Mouse (Mus musculus) large intestine, adult 2 months (tissue): ENCODE results near the gene Tmem102. TPM values are rescaled to one million over a fixed set of nuclear protein-coding genes. Genes with fewer than 3 reads are reported as not detected.

Experiments used
- DNase-seq: peaks from one replicate; pipeline ENCODE4 v3.0.0-alpha.2; 2012; ENCODE audit warnings: low read depth, low spot score
- WGBS: fragments of 180-500 bp; shearing (Covaris S2); methylation state at CpG from one replicate; pipeline ENCODE4 v1.1.7; 2018; 5-methylcytosine and 5-hydroxymethylcytosine counted together
- polyA plus RNA-seq: library from polyadenylated mRNA; depleted of rRNA; stranded (reverse); fragments of >200 nt; gene quantifications from 2 replicates; pipeline ENCODE4 v1.2.3, GENCODE M21; 2012; rRNA removed

Tmem102 gene
- 38.7 and 39.1 TPM in 2 replicates for polyA plus RNA-seq

DNA sequence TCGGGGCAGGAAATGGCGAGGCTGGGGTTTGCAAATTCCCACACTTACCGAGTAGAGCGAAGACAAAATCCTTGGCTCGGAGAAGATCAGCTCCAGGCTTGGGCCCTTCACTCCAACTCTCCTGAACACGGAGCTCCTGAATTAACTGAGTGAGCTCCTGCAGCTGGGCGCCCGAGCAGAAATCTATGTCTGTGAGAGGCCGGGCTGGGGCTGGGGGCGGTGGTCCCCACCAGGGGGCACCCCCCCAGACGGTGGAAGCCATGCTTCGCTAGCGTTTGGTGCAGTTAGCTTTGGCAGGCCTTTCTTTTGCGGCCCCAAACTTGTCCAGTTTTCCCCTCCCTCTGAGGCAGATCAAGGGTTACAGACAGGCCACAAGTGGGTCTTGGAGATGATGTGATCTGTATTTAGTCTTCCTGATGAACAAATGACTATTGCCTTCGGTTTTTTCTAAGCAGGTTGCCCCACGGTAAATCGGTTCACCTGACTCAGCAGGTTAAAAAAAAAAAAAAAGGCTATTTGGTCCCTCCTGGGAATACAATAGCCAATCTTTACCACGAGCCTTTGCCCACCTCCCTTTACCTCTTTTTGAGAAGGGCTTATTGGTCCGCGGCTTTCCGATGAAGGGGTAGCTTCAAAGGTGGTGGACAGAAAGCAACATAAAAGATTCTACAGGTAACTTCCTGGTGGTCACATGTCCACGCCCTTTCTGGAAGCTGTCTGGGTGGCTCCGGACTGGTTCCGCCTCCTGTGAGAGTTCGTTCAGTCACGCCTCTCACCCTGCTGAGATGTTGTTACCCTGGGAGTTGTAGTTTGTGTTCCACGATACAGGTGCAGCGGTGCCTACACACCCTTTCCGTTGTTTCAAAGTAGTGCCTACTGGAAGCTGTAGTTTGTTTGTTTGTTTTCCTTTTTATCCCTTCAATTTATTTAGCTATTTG, at the start of gene Tmem102:
Gene Tmem102, minus strand, starts transcription at position 653 of the 938 bp plus-strand sequence.
- 20% methylated on average over 29 of the region's 29 CpGs for WGBS
- no peak for DNase-seq

DNA sequence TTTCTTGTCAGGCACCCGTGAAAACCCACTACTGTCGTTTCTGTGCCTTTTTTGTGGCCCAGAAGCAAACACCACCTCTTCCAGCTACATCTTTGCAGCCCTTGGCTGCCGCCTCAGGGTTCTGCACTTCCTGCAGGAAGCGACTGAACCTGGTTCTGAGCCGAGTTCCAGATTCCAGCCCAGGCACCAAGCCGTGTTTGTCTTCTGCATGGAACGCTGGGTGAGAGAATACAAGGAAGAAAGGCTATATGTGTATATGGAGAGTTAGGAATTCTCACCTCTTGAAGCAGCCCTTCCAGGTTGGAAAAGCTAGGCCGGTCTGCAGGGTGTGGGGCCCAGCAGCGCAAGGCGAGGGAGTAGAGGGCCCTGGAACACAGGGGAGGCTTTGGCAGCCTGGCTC, 49.3 kb upstream of the Tmem102 start:
- no peak for DNase-seq
- WGBS, result 74% methylated on average over 10 of the region's 10 CpGs

DNA sequence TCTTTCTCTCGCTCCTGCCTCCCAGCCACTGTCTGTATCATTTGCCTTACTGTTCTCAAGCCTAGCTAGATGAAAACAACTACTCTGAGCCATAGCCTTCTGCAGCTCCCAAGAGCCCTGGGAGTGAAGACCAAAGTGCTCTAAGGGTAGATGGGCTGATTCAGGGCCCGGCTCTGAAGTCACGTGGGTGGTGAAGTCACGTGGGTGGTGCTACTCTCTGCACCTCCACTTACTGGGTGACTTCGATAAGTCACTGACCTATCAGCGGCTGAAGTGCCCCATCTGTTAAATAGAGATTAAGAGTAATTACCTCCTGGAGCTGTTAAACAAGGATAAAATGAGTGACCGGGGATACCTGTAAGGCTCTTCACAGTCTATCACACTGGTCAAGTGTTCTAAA, 48.6 kb upstream of the Tmem102 start:
- 63% methylated on average over 7 of the region's 7 CpGs for WGBS
- DNase-seq, result no peak

DNA sequence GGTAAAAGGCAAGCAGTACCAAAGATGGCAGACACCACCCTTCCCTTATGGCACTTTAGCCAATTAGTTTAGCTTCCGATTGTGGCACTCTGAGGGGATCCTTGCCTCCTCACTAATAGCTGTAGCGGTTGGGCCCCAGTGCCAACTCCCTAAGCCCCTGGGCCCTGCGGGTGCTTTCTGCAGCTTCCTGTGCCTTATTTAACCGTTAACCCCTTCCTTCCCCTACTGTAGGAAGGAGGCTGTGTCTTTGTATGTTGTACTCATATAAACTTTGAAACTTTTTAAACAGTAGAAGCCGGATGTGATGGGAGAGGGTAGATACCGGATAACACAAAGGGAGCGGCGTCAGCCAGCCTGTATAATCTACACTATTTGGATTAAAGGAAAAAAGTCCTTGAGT, 45.3 kb upstream of the Tmem102 start:
- DNase-seq, result no peak
- WGBS, result 71% methylated on average over 8 of the region's 8 CpGs

DNA sequence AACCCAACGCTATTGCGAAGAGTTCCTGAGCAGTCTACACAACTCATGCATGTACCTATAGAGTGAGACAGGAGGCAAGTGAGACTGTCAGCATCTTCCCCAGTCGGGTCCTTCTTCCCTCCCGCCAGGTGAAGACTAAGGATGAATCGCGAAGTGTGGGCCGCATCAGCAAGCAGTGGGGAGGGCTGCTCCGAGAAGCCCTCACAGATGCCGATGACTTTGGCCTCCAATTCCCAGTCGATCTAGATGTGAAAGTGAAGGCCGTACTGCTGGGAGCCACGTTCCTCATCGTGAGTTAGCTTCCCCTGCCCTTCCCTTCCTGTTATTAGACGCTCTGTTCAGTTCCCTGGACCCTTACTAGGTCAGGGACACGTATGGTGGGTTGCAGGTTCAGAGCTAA, 44.5 kb upstream of the Tmem102 start:
- WGBS, result 87% methylated on average over 15 of the region's 15 CpGs

DNA sequence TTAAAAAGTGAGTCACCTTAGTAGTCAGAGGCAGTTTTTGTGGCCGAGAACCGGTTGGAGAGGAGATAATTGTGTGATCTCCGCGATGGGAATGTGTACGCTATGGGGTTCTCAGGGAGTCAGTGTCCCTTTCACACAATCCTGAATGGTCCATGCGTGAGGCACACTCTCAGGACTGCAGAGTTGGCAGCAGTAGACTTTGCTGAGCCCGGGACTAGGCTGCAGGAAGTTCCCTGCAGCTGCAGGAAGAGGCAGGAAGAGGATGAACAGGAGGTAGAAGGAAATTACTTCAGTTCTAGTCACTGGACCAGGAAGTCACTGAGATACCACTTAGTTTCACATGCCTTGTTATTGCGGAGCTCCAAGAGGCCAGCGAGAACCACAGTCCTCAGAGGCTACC, 43.7 kb upstream of the Tmem102 start:
- WGBS, result 70% methylated on average over 9 of the region's 9 CpGs
- DNase-seq, result no peak

More for the DNA sequence above, 44.5 kb upstream of the Tmem102 start:
- DNase-seq, result no peak

DNA sequence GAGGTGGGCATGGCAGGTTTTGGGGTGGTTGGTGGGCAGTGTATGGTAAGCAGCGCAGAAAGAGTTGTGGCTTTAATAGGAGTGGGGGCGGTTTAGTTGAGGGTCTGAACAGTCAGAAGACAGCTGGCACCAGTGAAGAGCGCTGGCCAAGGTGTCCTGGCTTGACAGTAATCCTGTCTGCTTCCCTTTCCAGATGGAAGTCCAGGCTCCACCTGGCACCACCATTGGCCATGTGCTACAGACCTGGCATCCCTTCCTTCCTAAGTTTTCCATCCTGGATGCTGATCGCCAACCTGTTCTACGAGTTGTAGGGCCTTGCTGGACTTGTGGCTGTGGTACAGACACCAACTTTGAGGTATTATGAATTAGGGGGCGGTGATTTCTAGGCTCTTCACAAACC, 42.6 kb upstream of the Tmem102 start:
- DNase-seq, result no peak
- 91% methylated on average over 6 of the region's 6 CpGs for WGBS

DNA sequence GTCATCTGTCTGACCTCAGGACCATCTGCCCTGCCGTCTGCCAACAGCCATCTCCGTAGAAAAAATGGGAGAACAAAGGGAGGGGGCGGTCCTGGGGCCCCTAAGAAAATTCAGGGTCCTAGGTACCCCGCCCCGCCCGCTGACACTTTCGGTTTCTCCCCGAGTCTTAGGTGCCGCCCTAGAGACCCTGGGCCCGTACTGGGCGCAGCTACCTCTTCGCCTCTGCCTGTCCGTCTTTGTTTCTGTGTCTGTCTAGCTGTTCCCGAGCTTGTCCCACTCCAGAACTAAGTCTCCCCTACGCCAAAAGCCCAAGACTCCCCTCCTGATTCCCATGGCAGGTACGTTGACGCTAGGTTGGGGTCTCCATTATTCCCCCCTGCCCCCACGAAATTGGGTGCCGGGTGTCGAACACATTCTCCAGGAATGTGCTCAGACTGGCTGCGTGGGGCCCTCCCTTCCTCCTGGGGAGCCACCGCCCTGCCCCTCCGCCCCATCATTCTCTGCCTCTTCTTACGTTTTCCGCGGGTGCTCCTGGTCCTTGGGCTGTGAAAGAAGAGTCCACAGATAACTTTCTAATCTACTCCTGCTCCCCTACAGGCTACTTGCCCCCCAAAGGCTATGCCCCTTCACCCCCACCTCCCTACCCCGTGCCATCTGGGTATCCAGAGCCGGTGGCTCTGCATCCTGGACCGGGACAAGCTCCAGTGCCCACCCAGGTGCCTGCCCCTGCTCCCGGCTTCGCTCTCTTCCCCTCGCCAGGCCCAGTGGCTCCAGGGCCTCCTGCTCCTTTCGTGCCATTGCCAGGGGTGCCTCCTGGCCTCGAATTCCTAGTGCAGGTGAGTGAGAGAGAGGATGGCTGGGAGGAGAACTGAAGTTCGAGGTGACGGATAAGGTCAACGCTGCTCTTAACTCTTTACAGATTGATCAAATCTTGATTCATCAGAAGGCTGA, 41.6 kb upstream of the Tmem102 start:
- 8% methylated on average over 37 of the region's 37 CpGs for WGBS
- no peak for DNase-seq

DNA sequence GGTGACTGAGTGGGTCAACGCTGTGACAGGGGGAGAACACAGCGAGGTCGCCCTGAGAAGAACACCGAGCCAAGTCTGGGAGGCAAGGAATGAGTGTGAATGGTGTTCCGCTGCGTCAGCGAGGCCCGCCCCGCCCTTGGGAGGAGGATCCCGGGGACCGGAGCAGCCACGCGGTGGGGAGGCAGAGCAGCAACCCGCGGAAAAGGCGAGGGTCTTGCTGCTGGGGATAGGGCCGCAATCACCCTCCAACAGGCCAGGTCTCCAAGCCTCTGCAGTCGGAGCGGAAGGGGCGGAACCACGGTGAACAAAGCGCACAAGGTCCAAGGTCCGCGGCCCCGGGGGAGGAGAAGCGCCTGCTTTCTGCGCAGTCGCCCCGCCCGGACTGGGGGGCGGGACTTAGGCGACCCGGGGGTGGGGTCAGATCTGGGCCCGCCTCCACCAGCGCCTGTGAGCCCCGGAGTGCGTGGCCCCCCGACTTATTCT, 40.8 kb upstream of the Tmem102 start, which contains the start of gene Plscr3:
Gene Plscr3, plus strand, starts transcription at position 179 of the 483 bp plus-strand sequence.
- under 1% methylated on average over 38 of the region's 38 CpGs for WGBS
- peak; percentile 86 for DNase-seq

DNA sequence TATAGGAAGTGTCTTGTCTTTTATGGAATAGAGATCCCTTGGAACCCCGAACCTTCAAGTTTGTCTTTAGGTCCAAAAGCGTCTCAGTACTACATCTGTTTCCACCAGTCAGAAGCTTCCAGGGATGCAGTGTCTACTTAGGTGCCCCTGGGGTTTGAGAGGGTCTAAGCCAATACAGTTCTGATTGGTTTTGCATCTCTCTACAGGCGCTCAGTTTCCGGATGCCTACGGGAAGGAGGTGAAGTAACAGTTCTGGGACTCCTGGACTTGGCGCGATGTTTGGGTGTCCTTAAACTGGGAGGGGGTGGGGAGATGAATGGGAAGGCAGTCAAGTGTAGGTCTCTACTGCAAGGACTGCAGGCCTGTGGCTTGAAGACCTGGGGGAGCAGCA, 33.3 kb upstream of the Tmem102 start:
- under 1% methylated on average over 7 of the region's 7 CpGs for WGBS
- no peak for DNase-seq

DNA sequence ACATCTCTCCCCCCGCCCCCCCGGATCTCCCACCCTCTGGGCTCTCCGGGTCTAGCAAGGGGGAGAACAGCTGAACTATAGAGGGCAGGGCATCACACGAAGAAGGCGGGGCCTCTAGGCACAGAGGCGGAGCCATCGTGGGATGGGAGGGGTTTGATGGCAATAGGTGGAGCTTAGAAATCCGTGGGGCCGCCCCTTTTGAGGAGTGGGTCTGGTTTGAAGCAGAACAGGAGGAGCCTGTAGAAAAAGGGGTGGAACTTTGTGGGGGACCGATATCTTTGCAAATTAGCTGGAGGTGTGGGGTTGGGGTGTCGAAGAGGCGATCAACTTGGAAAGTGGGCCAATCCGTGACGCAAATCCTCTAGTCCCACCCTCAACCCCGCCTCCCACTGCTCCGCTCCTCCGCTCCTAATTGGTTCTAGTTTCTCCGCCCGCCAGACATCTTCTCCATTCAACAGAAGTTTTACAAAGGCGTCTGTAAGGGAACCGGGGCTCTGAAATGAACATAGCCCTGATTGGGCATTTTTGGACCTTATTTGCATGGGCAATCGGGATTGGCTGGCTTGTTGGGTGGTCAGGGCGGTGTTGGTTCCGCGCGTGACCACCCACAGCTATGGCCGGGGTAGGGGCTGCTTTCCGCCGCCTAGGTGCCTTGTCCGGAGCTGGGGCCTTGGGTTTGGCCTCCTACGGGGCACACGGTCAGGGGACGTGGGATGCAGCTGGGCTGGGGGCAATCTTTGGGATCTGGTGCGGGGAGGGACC, 32.7 kb upstream of the Tmem102 start, which contains the start of gene Tmem256:
Gene Tmem256, plus strand, starts transcription at position 563 of the 762 bp plus-strand sequence.
- WGBS, result under 1% methylated on average over 34 of the region's 34 CpGs
- DNase-seq, result peak; percentile 91

DNA sequence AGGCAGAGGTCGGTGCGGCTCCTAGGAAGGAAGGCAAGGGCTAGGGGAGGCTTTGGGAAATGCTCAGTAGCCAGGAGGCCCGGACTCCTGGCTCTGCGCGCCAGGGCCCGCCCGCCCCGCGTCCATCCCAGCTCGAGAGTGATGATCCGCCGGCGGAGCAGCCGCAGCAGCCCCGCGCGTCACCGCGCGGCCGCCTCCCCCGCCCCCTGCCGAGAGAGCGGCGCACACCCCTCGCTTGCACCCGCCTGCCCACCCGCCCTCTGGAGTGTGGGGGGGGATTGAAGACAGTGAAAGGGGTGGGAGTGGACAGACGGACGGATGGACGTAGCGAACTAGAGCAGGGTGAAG, 32.2 kb upstream of the Tmem102 start, which contains the start of gene Nlgn2:
Gene Nlgn2, minus strand, starts transcription at position 181 of the 348 bp plus-strand sequence.
- WGBS, result under 1% methylated on average over 32 of the region's 32 CpGs
- DNase-seq, result no peak

DNA sequence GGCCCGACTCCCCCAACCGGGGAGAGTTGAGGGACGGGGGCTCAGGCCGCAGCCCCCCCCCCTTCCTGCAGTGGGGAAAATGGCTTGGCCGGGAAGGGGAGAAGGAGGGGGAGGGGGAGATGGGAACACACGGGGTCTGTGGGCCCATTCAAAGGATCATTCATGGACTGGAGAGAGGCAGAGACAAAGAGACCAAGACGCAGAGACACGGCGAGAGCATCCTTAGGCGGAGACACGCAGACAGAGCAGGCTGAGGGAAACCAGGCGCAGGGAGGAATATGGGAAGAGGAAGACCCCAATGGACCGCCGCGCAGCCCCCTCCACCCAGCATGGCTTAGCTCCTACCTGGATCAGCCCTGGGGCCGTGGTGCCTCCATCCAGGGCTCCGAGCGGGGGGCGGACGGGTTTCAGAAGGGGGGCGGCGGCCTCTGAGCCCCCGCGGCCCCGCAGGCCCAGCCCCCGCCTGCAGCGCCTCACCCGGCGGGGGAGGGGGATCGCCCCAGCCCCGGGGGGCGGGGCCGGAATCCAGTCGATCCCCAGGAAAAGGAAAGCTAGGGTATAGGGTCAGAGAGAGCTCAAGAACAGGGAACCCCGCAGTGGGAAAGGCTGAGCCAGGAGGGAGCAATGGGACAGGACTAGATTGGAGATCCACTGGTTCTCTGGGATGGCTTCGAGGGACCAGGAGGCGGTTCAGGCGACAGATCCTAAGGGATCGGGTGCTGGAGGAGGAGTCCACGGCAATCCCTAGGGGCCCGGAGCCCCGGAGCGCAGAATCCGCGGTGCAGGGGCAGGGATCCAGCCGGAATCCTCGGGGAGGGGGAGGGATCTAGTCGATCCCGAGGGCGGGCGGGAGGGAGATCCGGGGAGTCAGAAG, 31.5 kb upstream of the Tmem102 start:
- DNase-seq, result no peak
- 5% methylated on average over 50 of the region's 52 CpGs for WGBS

DNA sequence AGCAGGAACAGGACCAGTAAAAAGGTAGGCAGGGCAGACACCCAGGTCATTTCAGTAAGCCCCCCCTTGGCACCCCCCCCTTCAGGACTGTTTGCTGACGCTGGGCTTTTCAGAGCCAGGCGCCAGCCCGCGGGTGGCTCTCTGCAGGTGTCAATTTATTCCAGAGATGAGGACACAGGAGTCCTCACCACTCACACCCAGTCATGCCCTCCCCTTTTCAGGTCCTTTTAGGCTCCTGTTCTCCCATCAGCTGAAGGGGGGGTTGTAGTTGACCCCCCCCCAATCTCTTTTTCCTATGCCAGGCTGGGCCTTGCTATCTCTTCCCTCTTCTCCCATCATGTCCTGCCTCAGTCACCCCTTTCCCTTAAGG, 30.5 kb upstream of the Tmem102 start:
- 22% methylated on average over 4 of the region's 4 CpGs for WGBS
- DNase-seq, result no peak

DNA sequence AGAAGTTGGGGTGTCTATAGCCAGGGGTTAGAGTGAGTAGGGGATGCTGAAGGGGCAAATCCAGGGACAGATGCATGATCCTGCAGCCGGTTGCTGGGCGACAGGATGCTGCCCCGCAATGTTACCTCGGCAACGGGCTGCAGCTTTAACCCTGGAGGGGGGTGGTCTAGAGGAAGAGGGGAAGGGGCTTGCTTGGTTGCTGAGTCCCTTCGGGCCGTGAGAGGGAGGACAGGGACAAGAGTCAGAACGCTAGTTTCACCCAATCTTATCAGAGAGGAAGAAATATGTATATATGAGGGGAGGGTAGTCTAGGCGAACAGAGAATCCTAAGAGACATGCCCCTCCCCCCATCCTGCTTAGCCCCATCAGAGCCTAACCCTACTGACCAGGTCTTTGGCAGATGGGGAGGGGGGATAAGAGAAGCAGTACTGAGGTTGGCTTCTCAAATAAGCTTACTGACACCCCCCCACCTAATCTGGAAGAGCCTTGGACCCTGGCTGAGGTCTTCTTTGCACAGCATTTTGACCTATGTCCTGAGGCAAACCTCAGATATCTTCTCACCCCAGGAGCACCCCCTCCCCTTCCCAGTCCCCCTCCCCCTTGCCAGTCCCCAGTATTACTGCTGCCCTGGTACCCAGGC, 30.0 kb upstream of the Tmem102 start:
- no peak for DNase-seq
- 74% methylated on average over 9 of the region's 9 CpGs for WGBS

DNA sequence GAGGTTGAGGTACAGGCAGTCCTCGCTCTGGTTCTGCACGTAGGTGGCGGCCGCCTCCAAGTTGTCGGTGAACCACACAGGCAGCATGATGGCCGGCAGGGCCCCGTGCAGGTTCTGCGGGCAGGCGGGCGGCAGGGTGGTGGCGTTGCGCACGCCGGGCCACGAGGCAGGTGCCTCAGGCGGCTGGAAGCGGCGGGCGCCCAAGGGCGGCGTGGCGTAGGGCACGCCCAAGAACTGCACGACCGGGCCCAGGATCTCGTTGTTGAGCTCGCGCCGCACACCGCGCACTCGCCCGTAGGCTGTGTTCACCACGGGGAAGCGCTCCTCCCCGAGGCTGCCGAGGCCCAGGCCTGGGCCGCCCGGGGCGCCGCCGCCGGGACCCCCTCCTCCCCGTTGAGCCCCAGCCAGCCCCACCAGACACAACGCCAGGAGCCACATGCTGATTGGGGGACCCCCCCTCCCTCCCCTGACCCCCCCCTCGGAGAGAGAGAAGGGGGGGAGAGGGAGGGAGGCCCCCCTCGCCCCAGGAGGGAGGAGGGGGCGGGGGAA, 28.7 kb upstream of the Tmem102 start:
- no peak for DNase-seq

DNA sequence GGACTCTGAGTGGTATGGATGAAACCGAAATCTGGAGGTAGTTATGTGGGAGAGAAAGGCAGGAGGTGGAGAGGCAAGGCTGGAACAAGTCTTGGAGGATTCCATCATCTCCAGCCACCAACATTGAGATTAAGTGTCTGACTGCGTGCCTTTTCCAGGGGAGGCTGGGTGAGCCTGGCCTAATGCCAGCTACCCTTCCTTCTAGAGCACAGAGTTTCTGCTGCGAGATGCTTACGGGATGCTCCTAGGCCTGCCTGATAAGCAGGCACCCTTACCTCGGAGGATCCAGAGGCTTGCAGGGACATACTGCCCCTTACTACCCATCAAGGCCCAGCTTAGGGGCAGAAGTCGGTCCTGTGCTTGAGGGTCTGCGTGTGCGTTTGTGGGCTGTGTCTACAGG, 28.1 kb upstream of the Tmem102 start:
- DNase-seq, result no peak
- 70% methylated on average over 8 of the region's 8 CpGs for WGBS

More for the DNA sequence above, 28.7 kb upstream of the Tmem102 start:
- WGBS, result 19% methylated on average over 46 of the region's 48 CpGs

DNA sequence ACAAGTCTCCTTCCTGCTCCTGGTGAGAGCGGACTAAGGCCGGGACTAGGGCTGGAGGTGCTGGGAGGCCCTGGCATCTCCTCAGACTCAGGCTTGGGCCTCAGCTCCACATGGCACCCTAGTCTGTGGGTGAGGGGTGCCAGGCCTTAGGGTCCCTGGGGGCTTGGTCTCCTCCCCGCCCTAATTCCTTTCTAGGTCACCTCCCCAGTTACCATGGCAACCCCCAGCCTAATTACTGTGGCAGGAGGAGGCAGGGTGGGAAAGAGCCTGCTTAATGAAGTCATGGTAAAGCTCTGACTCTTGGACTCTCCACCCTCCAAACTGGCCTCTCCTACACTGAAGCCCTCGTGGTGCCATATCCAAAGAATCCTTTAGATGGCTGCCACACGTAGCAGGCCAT, 23.4 kb upstream of the Tmem102 start:
- DNase-seq, result no peak

More for the DNA sequence above, 23.4 kb upstream of the Tmem102 start:
- 77% methylated on average over 5 of the region's 5 CpGs for WGBS
